Mouse (Mus musculus) frontal cortex, adult 2 months (tissue): ENCODE data around the gene Pgm2l1. TPM values are rescaled to one million over a fixed set of nuclear protein-coding genes. Genes with fewer than 3 reads are reported as not detected.

Source experiments
- DNase-seq, 2 experiments: peaks; one replicate each; pipeline ENCODE4 v3.0.0; 2022; ENCODE audit warnings: low spot score in 1 of 2; ENCODE audit errors: extremely low spot score in 1 of 2
- polyA plus RNA-seq: library from polyadenylated mRNA; depleted of rRNA; stranded (reverse); fragments of >200 nt; gene quantifications from 2 replicates; pipeline ENCODE4 v1.2.3, GENCODE M21; 2012; rRNA removed

The Pgm2l1 gene
- polyA plus RNA-seq: 67.0 and 70.8 TPM in 2 replicates

DNA sequence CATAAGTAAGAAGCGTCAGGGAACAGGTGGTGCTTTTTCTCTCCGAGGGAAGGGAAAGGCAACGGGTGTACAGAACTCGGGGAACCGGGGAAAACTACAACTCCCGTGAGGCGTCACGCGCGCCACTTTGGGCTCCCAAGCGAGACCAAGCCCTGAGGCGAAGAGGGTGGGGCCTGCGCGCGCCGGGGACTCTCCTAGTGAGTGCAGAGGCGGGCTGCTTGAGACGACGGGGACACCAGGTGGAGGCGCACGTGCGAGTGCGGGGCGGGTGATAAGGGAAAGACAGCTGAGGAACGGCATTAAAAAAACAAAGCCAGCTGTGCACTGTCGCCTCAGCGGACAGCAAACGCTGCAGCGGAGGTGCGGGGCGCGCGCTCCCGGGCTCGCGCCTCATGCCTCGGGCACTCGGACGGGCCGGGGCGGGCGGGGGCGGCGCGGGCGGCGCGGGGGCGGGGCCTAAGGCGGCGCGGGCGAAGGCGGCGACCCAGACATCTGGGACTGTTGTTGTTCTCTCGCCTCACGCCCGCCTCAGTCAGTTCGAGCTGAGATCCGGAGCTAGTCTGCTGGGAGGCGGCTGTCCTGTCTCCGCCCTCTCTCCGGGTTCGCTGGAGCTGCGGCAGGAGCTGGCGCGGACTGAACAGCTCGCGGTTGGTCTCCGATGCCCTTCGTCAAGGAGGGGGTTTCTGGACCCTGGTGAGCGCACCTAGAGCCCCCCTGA lies at the start of gene Pgm2l1:
TSS of gene Pgm2l1 (plus strand) at position 237 of the 718 bp plus-strand sequence.
- DNase-seq: peak; percentile 95 to 98

DNA sequence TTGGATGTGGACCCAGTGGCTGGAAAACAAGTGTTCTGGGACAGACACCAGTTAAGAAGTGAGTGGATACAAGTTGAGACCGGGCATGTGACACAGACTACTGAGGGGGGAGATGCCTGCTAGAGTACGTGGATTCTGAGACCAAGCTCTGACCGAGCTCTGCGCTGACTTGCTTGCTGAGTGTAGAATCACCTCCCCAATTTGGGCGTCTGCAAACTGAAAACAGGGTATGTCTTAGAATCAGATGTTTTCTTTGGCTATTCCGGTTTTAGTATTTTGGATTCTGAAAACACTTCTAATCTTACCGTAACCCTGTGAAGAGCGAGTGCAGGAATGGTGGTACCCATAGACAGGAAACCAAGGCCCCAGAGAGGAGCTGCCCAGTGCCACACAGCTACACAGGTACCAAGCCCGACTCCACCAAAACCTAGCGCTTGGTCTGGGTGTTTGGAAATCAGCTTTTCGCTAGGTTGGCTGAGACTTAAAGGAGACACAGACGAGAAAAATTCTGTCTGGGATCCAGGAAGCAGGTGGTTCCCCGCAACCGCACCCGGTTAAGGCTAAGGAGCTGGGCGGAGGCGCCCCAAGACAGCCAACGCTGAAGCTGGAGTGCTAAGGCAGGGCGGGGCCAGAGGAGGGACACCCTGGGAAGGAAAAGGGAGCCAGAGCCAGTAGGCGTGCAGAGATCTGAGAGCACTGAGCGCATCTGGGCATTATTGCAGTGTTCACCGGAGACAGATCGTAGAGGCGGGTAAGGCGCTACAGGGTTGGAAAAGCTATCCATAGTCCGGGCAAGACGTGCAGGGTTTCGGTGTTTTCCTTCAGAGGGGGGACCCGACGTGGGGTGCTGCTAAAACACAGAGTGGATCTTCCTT lies 48.9 kb upstream of the Pgm2l1 start:
- DNase-seq: peak; percentile 42 to 71

GRCm38 (mm10) chr7:100178891-100179233 lies 48.3 kb upstream of the Pgm2l1 start:
- no peak for DNase-seq

- DNase-seq: no peak
Observed at GRCm38 (mm10) chr7:100179394-100179793, 47.8 kb upstream of the Pgm2l1 start.

DNA sequence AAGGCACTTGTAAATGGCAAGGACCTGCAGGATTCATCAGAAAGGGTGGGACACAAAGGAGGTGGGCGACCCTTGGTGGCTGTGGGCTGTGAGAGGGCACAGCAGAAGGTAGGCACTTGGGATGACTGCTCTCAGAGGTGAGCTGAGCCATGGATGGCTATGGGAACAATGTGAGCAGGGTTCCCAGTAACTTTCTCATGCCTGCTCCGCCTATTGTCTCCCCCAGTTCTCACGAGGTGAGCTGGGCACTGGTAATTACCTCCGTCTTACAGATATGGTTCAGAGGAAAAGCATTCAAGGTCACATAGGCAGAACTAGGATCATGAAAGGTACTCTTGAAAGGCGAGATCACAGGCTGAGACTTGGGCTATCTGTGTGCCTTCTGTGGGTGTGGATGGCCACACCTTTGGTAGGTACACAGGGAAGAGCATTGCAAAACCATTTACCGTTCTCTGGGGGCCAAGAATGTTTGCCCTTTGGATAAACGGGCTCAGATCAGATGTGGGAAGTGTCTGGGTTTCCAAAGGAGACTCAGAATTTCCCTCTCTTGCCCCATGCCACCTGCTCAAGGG lies 47.3 kb upstream of the Pgm2l1 start:
- no peak for DNase-seq

- DNase-seq: no peak
Observed at GRCm38 (mm10) chr7:100181176-100181575, 46.0 kb upstream of the Pgm2l1 start.

- DNase-seq: no peak
Observed at GRCm38 (mm10) chr7:100181614-100182013, 45.6 kb upstream of the Pgm2l1 start.

GRCm38 (mm10) chr7:100182388-100182787 lies 44.8 kb upstream of the Pgm2l1 start:
- no peak for DNase-seq

- peak in 1 of 2 experiments; percentile 60 for DNase-seq
Observed at GRCm38 (mm10) chr7:100187601-100188000, 39.6 kb upstream of the Pgm2l1 start.

DNA sequence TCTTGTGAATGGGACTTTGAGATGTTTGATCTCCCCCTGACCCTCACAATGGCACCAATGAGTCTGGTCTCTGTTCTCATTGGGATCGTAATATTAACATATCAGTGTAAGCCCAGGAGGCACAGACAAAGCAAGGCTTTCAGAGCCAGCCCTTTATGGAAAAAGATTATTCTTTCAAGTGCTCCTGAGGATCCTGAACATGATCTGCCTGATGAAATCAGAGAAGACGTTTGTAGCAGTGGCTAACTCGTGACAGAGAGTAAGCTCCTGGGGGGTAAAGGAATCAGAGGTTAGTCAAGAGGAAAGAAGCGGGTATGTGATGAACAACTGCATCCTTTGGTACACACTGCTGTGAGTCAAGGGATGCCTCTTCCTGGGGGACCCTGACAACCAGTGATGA lies 37.0 kb upstream of the Pgm2l1 start:
- DNase-seq: no peak

DNA sequence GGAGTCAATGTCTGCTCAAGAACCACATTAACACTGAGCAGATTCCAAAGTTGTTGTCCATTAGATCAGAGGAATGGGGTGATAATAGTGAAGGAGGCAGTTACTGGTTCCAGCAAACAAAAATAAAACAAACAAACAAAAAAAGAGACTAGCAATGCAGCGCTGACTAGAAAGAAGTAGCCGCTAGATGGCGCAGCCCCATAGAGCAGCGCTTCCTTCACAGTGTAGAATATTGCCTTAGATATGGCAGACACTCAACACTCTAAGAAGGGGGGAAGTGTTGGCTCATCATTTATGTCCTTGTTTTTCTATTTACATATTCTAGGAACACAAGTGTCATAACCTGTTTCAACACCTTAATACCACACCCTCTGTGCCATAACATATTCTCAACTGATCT lies 36.4 kb upstream of the Pgm2l1 start:
- peak in 1 of 2 experiments; percentile 79 for DNase-seq

- no peak for DNase-seq
Observed at GRCm38 (mm10) chr7:100201191-100201590, 26.0 kb upstream of the Pgm2l1 start.

GRCm38 (mm10) chr7:100203616-100204015 lies 23.6 kb upstream of the Pgm2l1 start:
- no peak for DNase-seq

GRCm38 (mm10) chr7:100204871-100205270 lies 22.3 kb upstream of the Pgm2l1 start:
- DNase-seq: no peak

DNA sequence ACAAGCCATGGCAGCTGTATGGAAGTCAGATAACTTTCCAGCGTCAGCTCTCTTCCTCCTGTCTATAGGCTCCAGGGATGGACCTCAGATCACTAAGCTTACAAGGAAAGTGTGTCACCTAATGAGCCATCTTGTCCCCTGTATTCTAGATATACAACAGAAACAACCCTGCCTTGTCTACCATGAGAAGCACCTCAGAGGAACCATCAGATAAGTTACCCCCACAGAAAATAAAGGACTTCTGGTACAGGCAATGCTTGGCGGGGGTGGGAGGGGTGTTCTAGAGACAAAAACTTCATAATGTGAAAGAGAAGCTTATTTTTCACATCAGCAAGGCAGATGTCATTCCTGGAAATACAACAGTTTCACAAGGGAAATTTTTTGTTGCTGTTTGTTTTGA lies 21.1 kb upstream of the Pgm2l1 start:
- DNase-seq: no peak

DNA sequence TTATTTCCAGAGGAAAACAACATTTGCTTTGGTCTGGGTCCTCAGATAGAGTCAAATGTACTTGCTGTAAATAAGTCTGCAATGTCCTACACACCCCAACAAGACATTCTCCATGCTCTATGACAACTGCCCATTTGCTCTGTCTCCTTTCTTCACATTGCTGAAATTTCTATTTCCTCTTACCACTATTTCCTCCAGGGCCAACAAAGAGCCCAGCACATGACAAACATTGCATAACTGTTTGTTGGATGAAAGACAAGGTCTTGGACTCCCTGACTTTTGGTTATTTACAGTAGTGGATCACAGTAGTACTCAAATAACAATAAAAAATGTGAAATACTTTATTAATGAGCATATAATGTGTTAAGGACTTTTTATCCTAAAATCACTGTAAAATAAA lies 19.3 kb upstream of the Pgm2l1 start:
- no peak for DNase-seq

- DNase-seq: peak in 1 of 2 experiments; percentile 58
Observed at GRCm38 (mm10) chr7:100214310-100214709, 12.9 kb upstream of the Pgm2l1 start.

- DNase-seq: no peak
Observed at GRCm38 (mm10) chr7:100215116-100215732, 12.0 kb upstream of the Pgm2l1 start.

DNA sequence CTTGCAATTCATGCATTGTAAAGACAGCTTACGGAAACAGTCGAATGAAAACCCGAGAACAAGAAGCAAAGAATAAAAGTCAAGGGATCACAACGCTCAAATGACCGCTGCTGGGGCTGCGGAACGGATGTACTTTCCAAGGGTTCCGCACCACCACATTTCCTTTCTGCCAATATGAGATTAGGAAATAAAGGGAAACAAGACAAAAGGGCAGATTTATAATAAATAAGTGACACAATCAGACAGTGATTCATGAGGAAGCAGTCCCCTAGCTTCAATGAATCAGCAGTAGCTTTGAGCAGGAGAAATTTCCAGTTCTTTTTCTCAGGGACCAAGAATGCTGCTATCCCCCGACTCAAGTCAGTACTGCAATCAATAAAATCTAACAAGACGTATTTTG lies 11.2 kb upstream of the Pgm2l1 start:
- DNase-seq: no peak

DNA sequence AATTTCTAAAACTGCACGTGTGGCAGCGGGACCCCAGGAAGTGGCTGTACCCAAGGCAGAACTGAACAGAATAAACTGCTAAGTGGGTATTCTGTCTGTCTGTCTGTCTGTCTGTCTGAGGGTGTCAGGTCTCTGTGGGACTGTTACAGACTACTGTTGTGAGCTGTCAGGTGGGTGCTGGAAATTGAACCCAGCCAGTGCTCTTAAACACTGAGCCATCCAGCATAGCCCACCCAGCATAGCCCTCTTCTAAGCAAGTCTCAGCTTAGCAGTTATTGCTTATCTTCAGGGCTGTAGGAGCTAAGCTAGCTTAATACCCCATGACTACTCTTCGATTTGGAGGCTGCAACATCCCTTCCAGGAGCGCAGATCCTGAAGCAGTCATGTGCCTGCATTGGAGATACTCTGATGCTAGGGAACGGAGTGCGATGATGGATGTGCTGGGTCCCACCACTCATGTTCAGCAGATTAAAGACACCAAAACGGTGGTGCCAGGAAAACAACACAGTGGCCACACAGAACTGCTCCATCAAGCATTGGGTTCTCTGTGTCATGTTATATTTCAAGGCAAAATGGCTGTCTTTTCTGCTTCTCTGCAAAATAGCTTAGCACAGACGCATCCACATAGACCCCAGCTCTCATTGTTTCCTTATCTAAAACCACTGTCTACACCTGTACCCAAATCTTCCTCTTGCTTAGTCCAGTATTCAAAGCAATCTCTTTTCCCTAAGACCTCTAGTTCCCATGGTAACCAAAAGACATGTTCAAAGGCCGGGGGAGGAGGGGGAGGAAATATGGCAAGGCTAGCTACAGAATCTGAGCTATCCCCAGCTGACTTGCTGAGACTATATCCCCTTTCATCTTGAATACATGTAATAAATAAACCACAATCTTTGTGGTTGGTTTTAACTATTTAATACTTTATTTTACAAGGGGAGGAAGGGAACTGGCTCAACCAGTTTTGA lies 10.3 kb upstream of the Pgm2l1 start:
- peak in 1 of 2 experiments; percentile 57 for DNase-seq
